Mouse (Mus musculus) megakaryocyte-erythroid progenitor cell, adult 5 weeks (primary cell): ENCODE data around the gene Gm13420. TPM values are rescaled to one million over a fixed set of nuclear protein-coding genes. Genes with fewer than 3 reads are reported as not detected.

Experiments
- polyA plus RNA-seq: library from polyadenylated mRNA; stranded (reverse); fragments of >175 nt; gene quantifications from 2 replicates; pipeline ENCODE4 v1.2.3, GENCODE M21; 2012

Gene Gm13420
- not detected in 2 replicates for polyA plus RNA-seq

GRCm38 (mm10) chr2:29751497-29751896 is at the start of gene Gm13420:
Gene Gm13420 (minus strand): TSS chr2:29751685.

GRCm38 (mm10) chr2:29787937-29788681 is 36.6 kb upstream of the Gm13420 start, which contains the start of gene Trub2:
Gene Trub2 (minus strand): TSS chr2:29788502.

GRCm38 (mm10) chr2:29787104-29787917 is 35.8 kb upstream of the Gm13420 start, which contains the start of gene Coq4:
Gene Coq4 (plus strand): TSS chr2:29787493.

Other genes starting within 250 kb of the Gm13420 start
- gene Rapgef1, start 132.0 kb downstream of the Gm13420 start, polyA plus RNA-seq: 39.8 and 49.0 TPM in 2 replicates
- not detected in 2 replicates for gene Gm13547, start 7.6 kb upstream of the Gm13420 start, polyA plus RNA-seq
- gene Coq4, start 35.8 kb upstream of the Gm13420 start, polyA plus RNA-seq: 117 and 152 TPM in 2 replicates
- 7.4 and 8.4 TPM in 2 replicates for gene Trub2, start 36.8 kb upstream of the Gm13420 start, polyA plus RNA-seq
- 12.8 and 14.6 TPM in 2 replicates for gene Slc27a4, start 50.9 kb upstream of the Gm13420 start, polyA plus RNA-seq
- gene Urm1, start 68.4 kb upstream of the Gm13420 start, polyA plus RNA-seq: 69.0 and 81.2 TPM in 2 replicates
- gene Cercam, start 117.5 kb upstream of the Gm13420 start, polyA plus RNA-seq: 29.6 and 30.5 TPM in 2 replicates
- gene Odf2, start 137.5 kb upstream of the Gm13420 start, polyA plus RNA-seq: 26.2 and 45.0 TPM in 2 replicates
- 51.3 and 60.3 TPM in 2 replicates for gene Gle1, start 183.7 kb upstream of the Gm13420 start, polyA plus RNA-seq
- 49.7 and 55.9 TPM in 2 replicates for gene Sptan1, start 213.9 kb upstream of the Gm13420 start, polyA plus RNA-seq